Mouse (Mus musculus) ES-E14 (cell line): ENCODE data around the gene Baiap2l2. TPM values are rescaled to one million over a fixed set of nuclear protein-coding genes. Genes with fewer than 3 reads are reported as not detected.

Source experiments
- DNase-seq: peaks from one replicate; pipeline ENCODE4 v3.0.0-alpha.2; 2013; ENCODE audit warnings: low read depth, low spot score
- H3K27ac ChIP-seq: 2 replicates; pipeline ENCODE4 v1.5.1; 2012; ENCODE audit warnings: low read depth, mild to moderate bottlenecking, low read length, moderate library complexity, mixed read lengths; ENCODE audit not compliant: poor library complexity, insufficient read depth, severe bottlenecking
- H3K36me3 ChIP-seq: 2 replicates; pipeline ENCODE4 v1.6.1; 2012; ENCODE audit warnings: mild to moderate bottlenecking, low read length, moderate library complexity, mixed read lengths; ENCODE audit not compliant: control insufficient read depth, poor library complexity, insufficient read depth, severe bottlenecking
- H3K4me1 ChIP-seq, 2 experiments: fragments of 150-350 bp in 1 of 2; sonication (generic) in 1 of 2; 2 replicates each; pipeline ENCODE4 v1.6.1; 2012; ENCODE audit warnings: low read length in 2 of 2, mild to moderate bottlenecking in 1 of 2, mixed read lengths in 1 of 2; ENCODE audit not compliant: control insufficient read depth in 2 of 2, insufficient read depth in 2 of 2, poor library complexity in 1 of 2
- H3K4me3 ChIP-seq, 2 experiments: fragments of 150-350 bp in 1 of 2; sonication (generic) in 1 of 2; 2 replicates each; pipeline ENCODE4 v1.5.1; 2012; ENCODE audit warnings: low read length in 2 of 2, low read depth in 1 of 2, mild to moderate bottlenecking in 1 of 2, mixed read lengths in 1 of 2; ENCODE audit not compliant: insufficient read depth in 1 of 2, poor library complexity in 1 of 2, severe bottlenecking in 1 of 2
- H3K9ac ChIP-seq: 2 replicates; pipeline ENCODE4 v1.6.1; 2012; ENCODE audit warnings: low read depth, mild to moderate bottlenecking, low read length, mixed read lengths; ENCODE audit not compliant: poor library complexity, insufficient read depth, severe bottlenecking
- H3K9me3 ChIP-seq: fragments of 150-350 bp; sonication (generic); 2 replicates; pipeline ENCODE4 v1.6.1; 2012; ENCODE audit warnings: low read depth, mild to moderate bottlenecking, low read length; ENCODE audit not compliant: control insufficient read depth, insufficient read depth
- CHD2 ChIP-seq: IDR thresholded peaks from 2 replicates; pipeline ENCODE4 v1.6.1; 2014; ENCODE audit warnings: mild to moderate bottlenecking, low read depth, low read length, inconsistent platforms
- HCFC1 ChIP-seq: IDR thresholded peaks from 2 replicates; pipeline ENCODE4 v1.6.1; 2012; ENCODE audit warnings: low read length, inconsistent platforms, borderline replicate concordance; ENCODE audit not compliant: insufficient read depth
- MAFK ChIP-seq: IDR thresholded peaks from 2 replicates; pipeline ENCODE4 v1.6.1; 2014; ENCODE audit warnings: mild to moderate bottlenecking, low read depth, low read length, inconsistent platforms; ENCODE audit not compliant: insufficient read depth
- ZC3H11A ChIP-seq: IDR thresholded peaks from 2 replicates; pipeline ENCODE4 v1.6.1; 2012; ENCODE audit warnings: low read depth, mild to moderate bottlenecking, inconsistent platforms, low read length, borderline replicate concordance
- ZNF384 ChIP-seq: IDR thresholded peaks from 2 replicates; pipeline ENCODE4 v1.6.1; 2012; ENCODE audit warnings: low read depth, low read length, inconsistent platforms
- in situ Hi-C, 2 experiments: fragments of 600-800 bp; cut with MboI; formaldehyde crosslinking; loops; one replicate each; pipeline ENCODE4 v1.15.1; 2025; ENCODE audit warnings: low sequenced_read_pairs in 2 of 2, inconsistent platforms in 1 of 2; ENCODE audit not compliant: unreplicated experiment in 2 of 2
- total RNA-seq: library from RNA; depleted of rRNA; stranded (reverse); fragments of 300-350 nt; gene quantifications from 2 replicates; pipeline ENCODE4 v1.2.3, GENCODE M21; 2012

The Baiap2l2 gene
- total RNA-seq, 1 experiment, result 0.13 TPM

DNA sequence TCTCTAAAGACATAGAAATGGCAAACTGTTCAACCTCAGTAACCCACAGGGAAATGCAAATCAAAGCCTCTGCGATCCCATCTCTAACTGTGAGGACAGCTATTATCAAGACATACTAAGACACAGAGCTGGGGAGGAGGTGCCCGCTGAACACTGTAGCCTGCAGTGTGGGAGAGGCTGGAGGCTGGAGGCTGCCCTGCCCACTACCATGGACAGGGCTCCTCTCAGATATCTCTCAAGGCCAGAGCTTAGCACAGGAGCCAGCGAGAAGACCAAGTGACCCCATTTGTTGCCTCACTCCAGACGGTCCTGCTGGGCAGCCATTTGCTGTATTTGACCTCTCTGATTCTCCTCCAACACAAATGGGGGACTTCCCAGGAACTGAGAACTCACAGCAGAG is 22.5 kb upstream of the Baiap2l2 start:
- peaks cover 0 to 3% of the 10 kb centered on the region in 2 experiments; a peak in 1 of 4 replicates for H3K4me1 ChIP-seq
- no peak for TF ChIP-seq HCFC1
- no peak for TF ChIP-seq ZC3H11A
- TF ChIP-seq CHD2, result no peak
- no peak for TF ChIP-seq MAFK
- TF ChIP-seq ZNF384, result no peak
- no peak overlapping the region for H3K4me3 ChIP-seq
- peaks cover 30% of the 10 kb centered on the region; the same call in 1 of the 2 replicates for H3K36me3 ChIP-seq
- in situ Hi-C loops, result no loop called here
- H3K9me3 ChIP-seq, result no peaks in the 10 kb centered on the region
- no peak overlapping the region for H3K9ac ChIP-seq
- no peak for DNase-seq
- no peak overlapping the region for H3K27ac ChIP-seq

DNA sequence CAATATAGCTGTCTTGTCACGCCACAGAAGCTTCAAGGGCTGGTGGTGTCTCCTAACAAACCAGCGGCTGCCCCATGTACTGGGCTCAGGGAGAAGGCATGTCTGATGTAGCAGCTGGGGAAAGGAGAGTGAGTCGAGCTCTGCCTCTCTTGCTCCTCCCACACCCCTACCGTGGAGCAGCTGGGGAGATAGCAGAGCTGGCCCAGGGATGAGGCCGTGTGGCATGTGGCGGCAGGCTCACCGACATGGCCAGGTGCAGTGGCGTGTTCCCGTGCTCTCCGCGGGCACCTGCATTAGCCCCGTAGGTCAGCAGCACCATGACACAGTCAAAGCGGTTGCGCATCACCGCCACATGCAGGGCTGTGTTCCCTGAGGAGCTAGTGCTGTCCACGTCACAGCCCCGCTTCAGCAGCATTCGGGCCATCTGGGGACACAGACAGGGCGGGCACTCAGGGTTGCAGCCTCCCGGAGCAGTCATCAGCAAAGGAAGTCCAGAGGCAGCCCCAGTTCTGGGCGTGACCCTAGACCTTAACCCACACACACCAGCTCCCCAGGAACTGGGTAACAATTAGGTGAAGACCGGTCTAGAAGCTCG is 20.8 kb upstream of the Baiap2l2 start:
- Histone ChIP-seq H3K4me3 (peak overlapping the region; percentile 2 to 57; a peak in 3 of 4 replicates), H3K36me3 (peaks cover 33% of the 10 kb centered on the region; the same call in 1 of the 2 replicates), H3K4me1 (peaks cover 0 to 2% of the 10 kb centered on the region in 2 experiments; a peak in 1 of 4 replicates), H3K9me3 (no peaks in the 10 kb centered on the region), H3K27ac (no peak overlapping the region), H3K9ac (no peak overlapping the region; the same call in 1 of the 2 replicates)
- TF ChIP-seq MAFK, result no peak
- no peak for TF ChIP-seq ZC3H11A
- in situ Hi-C loops, result no loop called here
- DNase-seq, result no peak

- in situ Hi-C loops, result no loop called here
- TF ChIP-seq ZNF384 (no peak), HCFC1 (no peak), MAFK (no peak), ZC3H11A (no peak), CHD2 (no peak)
- Histone ChIP-seq H3K4me3 (no peak overlapping the region), H3K9me3 (no peaks in the 10 kb centered on the region), H3K36me3 (peaks cover 32% of the 10 kb centered on the region; the same call in 1 of the 2 replicates), H3K9ac (no peak overlapping the region), H3K27ac (no peak overlapping the region), H3K4me1 (peaks cover 0 to 2% of the 10 kb centered on the region in 2 experiments; a peak in 1 of 4 replicates)
- no peak for DNase-seq
These were observed 19.5 kb upstream of the Baiap2l2 start for GRCm38 (mm10) chr15:79304832-79305231.

DNA sequence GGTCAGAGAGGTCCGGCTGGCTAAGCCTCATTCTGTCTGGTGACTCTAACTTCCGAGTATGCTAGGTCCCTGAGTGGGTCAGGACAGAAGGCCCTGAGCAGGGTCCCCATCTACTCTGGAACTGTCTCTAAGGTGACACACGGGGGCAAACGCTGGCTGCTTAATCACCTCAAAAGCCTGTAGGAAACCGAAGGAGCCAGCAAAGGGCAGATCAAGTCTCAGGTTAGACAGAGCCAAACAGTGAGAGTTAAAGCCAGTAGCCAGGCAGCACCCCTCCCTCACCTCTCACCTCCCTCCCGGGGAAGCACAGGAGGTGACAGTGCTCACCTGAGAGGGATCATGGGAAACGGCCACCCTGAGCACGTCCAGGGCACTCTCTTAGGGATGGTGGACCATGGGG is 18.4 kb upstream of the Baiap2l2 start:
- no peak overlapping the region for H3K4me3 ChIP-seq
- DNase-seq, result no peak
- H3K27ac ChIP-seq, result no peak overlapping the region
- H3K4me1 ChIP-seq, result peaks cover 0 to 2% of the 10 kb centered on the region in 2 experiments; a peak in 1 of 4 replicates
- in situ Hi-C loops, result no loop called here
- TF ChIP-seq HCFC1 (no peak), ZNF384 (no peak)
- no peak overlapping the region for H3K9ac ChIP-seq
- H3K9me3 ChIP-seq, result no peaks in the 10 kb centered on the region
- H3K36me3 ChIP-seq, result peaks cover 36% of the 10 kb centered on the region; the same call in 1 of the 2 replicates

- TF ChIP-seq HCFC1, result no peak
- TF ChIP-seq MAFK, result no peak
- no peak for TF ChIP-seq ZC3H11A
- TF ChIP-seq CHD2, result no peak
- no peak for TF ChIP-seq ZNF384
- Histone ChIP-seq H3K9ac (no peak overlapping the region), H3K4me3 (no peak overlapping the region), H3K4me1 (no peaks in the 10 kb centered on the region), H3K27ac (no peak overlapping the region), H3K9me3 (no peaks in the 10 kb centered on the region), H3K36me3 (peaks cover 31% of the 10 kb centered on the region; the same call in 1 of the 2 replicates)
- in situ Hi-C loops, result no loop called here
- DNase-seq, result no peak
These were observed 14.3 kb upstream of the Baiap2l2 start for GRCm38 (mm10) chr15:79299563-79300155.
